Comparison of ENCODE assay signal across 12 mouse cellular contexts in genomic region chr3:146393641-146394100, GRCm38 (mm10). TPM values are rescaled to one million over a fixed set of nuclear protein-coding genes. Genes with fewer than 3 reads are reported as not detected.
DNase-seq lines count a peak whose midpoint lies in the region; ATAC-seq and TF ChIP-seq lines count a peak whose summit lies in the region.
"Had no signal": no experiment of that assay in that cellular context is flagged by ENCODE, and none has a peak within 500 bp of the region (broad histone marks: within the 10 kb centered on the region; RNA-seq: fewer than 3 reads in every experiment).

No protein-coding gene starts in this region.

- H3K4me3 ChIP-seq in embryonic facial prominence, embryonic 12.5 days, result no peak overlapping the region
- H3K4me3 ChIP-seq in embryonic facial prominence, embryonic 10.5 days, result no peak overlapping the region
- H3K4me3 ChIP-seq in heart, embryonic 16.5 days (ENCODE audit: low read length), result no peak overlapping the region
- H3K4me3 ChIP-seq in MEL (ENCODE audit: control insufficient read depth in 1 of 2, insufficient read depth in 1 of 2, low read depth in 2 of 2, low read length in 2 of 2), result peak overlapping the region; percentile 15 to 25
- H3K4me3 ChIP-seq in liver, embryonic 16.5 days (ENCODE audit: low read depth, low read length), result peak overlapping the region; percentile 22

- no peaks in the 10 kb centered on the region for H3K79me2 ChIP-seq in MEL (ENCODE audit: control insufficient read depth, insufficient read depth, low read length, poor library complexity)

- TF ChIP-seq RAD21 in MEL (IDR thresholded peaks at IDR 0.05; ENCODE audit: low read depth, low read length), result no peak

- TF ChIP-seq POLR2A in MEL (IDR thresholded peaks at IDR 0.05; ENCODE audit: control insufficient read depth in 1 of 2, insufficient read depth in 1 of 2, low read depth in 1 of 2, low read length in 2 of 2, poor library complexity in 1 of 2), result no peak

- 0 out of 4 replicates have a peak, but pooled peaks have one; percentile 6 to 14 for TF ChIP-seq EP300 in MEL (IDR thresholded peaks at IDR 0.05; ENCODE audit: low read depth in 1 of 2, low read length in 2 of 2)

- no peaks in the 10 kb centered on the region for H3K27me3 ChIP-seq in embryonic facial prominence, embryonic 12.5 days
- no peaks in the 10 kb centered on the region for H3K27me3 ChIP-seq in embryonic facial prominence, embryonic 10.5 days (replicated peaks; ENCODE audit: low read depth, poor library complexity, severe bottlenecking)
- no peaks in the 10 kb centered on the region for H3K27me3 ChIP-seq in heart, embryonic 16.5 days (ENCODE audit: control insufficient read depth, insufficient read depth, low read length)
- peaks cover 0 to 1% of the 10 kb centered on the region in 2 experiments; a peak in 2 of 4 replicates for H3K27me3 ChIP-seq in MEL (ENCODE audit: control insufficient read depth in 1 of 2, insufficient read depth in 2 of 2, low read length in 2 of 2)
- H3K27me3 ChIP-seq in liver, embryonic 16.5 days (ENCODE audit: control insufficient read depth, insufficient read depth, low read depth, low read length), result no peaks in the 10 kb centered on the region

- WGBS in embryonic facial prominence, embryonic 12.5 days, result 17% methylated on average over 7 of the region's 7 CpGs
- 40% methylated on average over 7 of the region's 7 CpGs for WGBS in embryonic facial prominence, embryonic 10.5 days
- 16% methylated on average over 7 of the region's 7 CpGs for WGBS in heart, embryonic 16.5 days
- 12% methylated on average over 7 of the region's 7 CpGs for WGBS in liver, embryonic 16.5 days (ENCODE audit: insufficient replicate concordance)

- no peak for ATAC-seq in embryonic facial prominence, embryonic 12.5 days (ENCODE audit: insufficient number of reproducible peaks, insufficient read depth, low FRiP score, low TSS enrichment)
- ATAC-seq in heart, embryonic 16.5 days (replicated peaks; ENCODE audit: extremely low read depth, insufficient read depth, low FRiP score), result no peak
- peak; percentile 88 for ATAC-seq in liver, embryonic 16.5 days (ENCODE audit: low read depth)
- ATAC-seq: hindbrain, embryonic 16.5 days had no signal

- H3K9me3 ChIP-seq in embryonic facial prominence, embryonic 12.5 days, result no peaks in the 10 kb centered on the region
- H3K9me3 ChIP-seq in embryonic facial prominence, embryonic 10.5 days, result no peaks in the 10 kb centered on the region
- no peaks in the 10 kb centered on the region for H3K9me3 ChIP-seq in heart, embryonic 16.5 days (replicated peaks; ENCODE audit: control insufficient read depth, low read length)
- H3K9me3 ChIP-seq in MEL (replicated peaks; ENCODE audit: insufficient read depth, low read length), result no peaks in the 10 kb centered on the region
- no peaks in the 10 kb centered on the region for H3K9me3 ChIP-seq in liver, embryonic 16.5 days (replicated peaks; ENCODE audit: control insufficient read depth, low read length)

- H3K27ac ChIP-seq in embryonic facial prominence, embryonic 12.5 days, result no peak overlapping the region
- no peak overlapping the region for H3K27ac ChIP-seq in embryonic facial prominence, embryonic 10.5 days (replicated peaks)
- H3K27ac ChIP-seq in heart, embryonic 16.5 days (ENCODE audit: low read length), result no peak overlapping the region
- H3K27ac ChIP-seq in MEL (ENCODE audit: control insufficient read depth, low read depth, low read length), result no peak overlapping the region
- H3K27ac ChIP-seq in liver, embryonic 16.5 days (ENCODE audit: low read length), result peak overlapping the region; percentile 87

- intact Hi-C loops in heart, postnatal 36 days (cut with DNase I), result no loop called here

- no peak overlapping the region for H3K9ac ChIP-seq in embryonic facial prominence, embryonic 12.5 days
- H3K9ac ChIP-seq in heart, embryonic 16.5 days (ENCODE audit: low read length), result no peak overlapping the region
- H3K9ac ChIP-seq in MEL (ENCODE audit: control insufficient read depth, low read depth, low read length, poor library complexity, severe bottlenecking), result peak overlapping the region; percentile 50
- H3K9ac ChIP-seq in liver, embryonic 16.5 days (ENCODE audit: low read depth, low read length), result peak overlapping the region; percentile 44; the same call in 1 of the 2 replicates

- no peak for DNase-seq in embryonic facial prominence, embryonic 10.5 days (ENCODE audit: low spot score)
- DNase-seq in heart, postnatal 36 days, result no peak
- DNase-seq in MEL (ENCODE audit: low read depth, low spot score), result peak; percentile 52
- DNase-seq in kidney, postnatal 4 days, result no peak
- DNase-seq in urinary bladder, postnatal 14 days (ENCODE audit: low spot score), result no peak
- DNase-seq: gastrocnemius, postnatal 10 days; lung, postnatal 14 days; thymus, adult 18-20 months had no signal

- TF ChIP-seq CTCF in MEL (IDR thresholded peaks at IDR 0.05 in 2 of 3, conservative IDR thresholded peaks at IDR 0.05 in 1 of 3; ENCODE audit: control insufficient read depth in 1 of 3, insufficient read depth in 1 of 3, low read depth in 2 of 3, low read length in 3 of 3, poor library complexity in 1 of 3, severe bottlenecking in 1 of 3), result no peak

- H3K4me1 ChIP-seq in embryonic facial prominence, embryonic 12.5 days, result peaks cover 6% of the 10 kb centered on the region; the same call in 1 of the 2 replicates
- peaks cover 5% of the 10 kb centered on the region for H3K4me1 ChIP-seq in embryonic facial prominence, embryonic 10.5 days
- no peaks in the 10 kb centered on the region for H3K4me1 ChIP-seq in heart, embryonic 16.5 days (ENCODE audit: control insufficient read depth, insufficient read depth, low read length)
- peaks cover 2 to 8% of the 10 kb centered on the region in 2 experiments; a peak in 3 of 4 replicates for H3K4me1 ChIP-seq in MEL (ENCODE audit: control insufficient read depth in 1 of 2, insufficient read depth in 2 of 2, low read length in 2 of 2)
- H3K4me1 ChIP-seq in liver, embryonic 16.5 days (ENCODE audit: control insufficient read depth, low read depth, low read length), result peaks cover 38% of the 10 kb centered on the region

- H3K4me2 ChIP-seq in embryonic facial prominence, embryonic 12.5 days (replicated peaks), result peak overlapping the region; percentile 26; the same call in 1 of the 2 replicates
- peak overlapping the region; percentile 19 for H3K4me2 ChIP-seq in heart, embryonic 16.5 days (ENCODE audit: low read depth, low read length)
- peak overlapping the region; percentile 65 for H3K4me2 ChIP-seq in liver, embryonic 16.5 days (ENCODE audit: low read depth, low read length)

- H3K36me3 ChIP-seq in embryonic facial prominence, embryonic 12.5 days, result no peaks in the 10 kb centered on the region
- no peaks in the 10 kb centered on the region for H3K36me3 ChIP-seq in embryonic facial prominence, embryonic 10.5 days (replicated peaks)
- no peaks in the 10 kb centered on the region for H3K36me3 ChIP-seq in heart, embryonic 16.5 days (ENCODE audit: control insufficient read depth, insufficient read depth)
- H3K36me3 ChIP-seq in MEL (ENCODE audit: control insufficient read depth in 1 of 2, insufficient read depth in 2 of 2, low read length in 2 of 2), result peaks cover 0 to 10% of the 10 kb centered on the region in 2 experiments; a peak in 2 of 4 replicates
- H3K36me3 ChIP-seq in liver, embryonic 16.5 days (ENCODE audit: control insufficient read depth, insufficient read depth), result no peaks in the 10 kb centered on the region

TF ChIP-seq in MEL, 35 proteins besides CTCF, POLR2A, EP300 and RAD21 (continues in another document):
- TF ChIP-seq NRF1 (IDR thresholded peaks at IDR 0.05; ENCODE audit: insufficient read depth, low read depth, low read length, poor library complexity, severe bottlenecking), result no peak
- TF ChIP-seq POLR2AphosphoS5 (IDR thresholded peaks at IDR 0.05; ENCODE audit: borderline replicate concordance, low read depth, low read length), result no peak
- TF ChIP-seq SIN3A (IDR thresholded peaks at IDR 0.05; ENCODE audit: low read length), result peak; percentile 51
- no peak for TF ChIP-seq MYC (IDR thresholded peaks at IDR 0.05; ENCODE audit: low read depth, low read length)
- peak; percentile 32; the same call in 1 of the 2 replicates for TF ChIP-seq TCF12 (IDR thresholded peaks at IDR 0.05; ENCODE audit: low read depth, low read length)
- no peak for TF ChIP-seq BHLHE40 (IDR thresholded peaks at IDR 0.05; ENCODE audit: borderline replicate concordance, low read depth, low read length)
- TF ChIP-seq ZMIZ1 (IDR thresholded peaks at IDR 0.05; ENCODE audit: low read depth, low read length), result no peak
- no peak for TF ChIP-seq TBP (IDR thresholded peaks at IDR 0.05; ENCODE audit: low read depth, low read length)
- no peak for TF ChIP-seq GABPA (IDR thresholded peaks at IDR 0.05; ENCODE audit: low read depth, low read length)
- TF ChIP-seq CHD2 (IDR thresholded peaks at IDR 0.05; ENCODE audit: low read length), result no peak
- TF ChIP-seq UBTF (IDR thresholded peaks at IDR 0.05; ENCODE audit: borderline replicate concordance, insufficient read depth, low read depth, low read length), result no peak
- TF ChIP-seq ZKSCAN1 (IDR thresholded peaks at IDR 0.05; ENCODE audit: low read depth, low read length), result no peak
- TF ChIP-seq KAT2A (conservative IDR thresholded peaks at IDR 0.05; ENCODE audit: low read depth, low read length), result no peak

RNA-seq across cellular contexts. Expression of gene Ssx2ip, which starts 10.8 kb away (rescaled TPM):
- polyA plus RNA-seq in embryonic facial prominence, embryonic 12.5 days (2016; fragmentation: Nextera tagmentation; extraction: Ambion mirVana), result 26.6 and 29.8 TPM in 2 replicates
- 28.0 and 30.5 TPM in 2 replicates for polyA plus RNA-seq in embryonic facial prominence, embryonic 10.5 days (2016; fragmentation: Nextera tagmentation; extraction: Ambion mirVana)
- 16.2 and 16.8 TPM in 2 replicates for polyA plus RNA-seq in heart, embryonic 16.5 days (2015; fragmentation: Nextera tagmentation; extraction: Ambion mirVana)
- 10 to 100 TPM; 12.9 to 13.1 TPM for total RNA-seq in heart, postnatal 36 days (2021)
- 52.1 and 54.8 TPM in 2 replicates for total RNA-seq in MEL (2012; rRNA removed)
- 100 to 1,000 TPM in 1 of 2 experiments, 10 to 100 TPM in 1; 70.0 to 270 TPM for polyA plus RNA-seq in MEL (2012; ENCODE audit: insufficient read depth in 1 of 2, insufficient read length in 2 of 2, low read depth in 1 of 2, low replicate concordance in 2 of 2, missing spikeins in 1 of 2)
- 60.7 and 67.5 TPM in 2 replicates for polyA plus RNA-seq in liver, embryonic 16.5 days (2015; fragmentation: Nextera tagmentation; extraction: Ambion mirVana)

RNA-seq across cellular contexts. Expression of gene Ctbs, which starts 55.9 kb away (rescaled TPM):
- 7.7 and 10.6 TPM in 2 replicates for polyA plus RNA-seq in embryonic facial prominence, embryonic 12.5 days (2016; fragmentation: Nextera tagmentation; extraction: Ambion mirVana)
- 4.4 and 5.2 TPM in 2 replicates for polyA plus RNA-seq in embryonic facial prominence, embryonic 10.5 days (2016; fragmentation: Nextera tagmentation; extraction: Ambion mirVana)
- 7.8 and 8.7 TPM in 2 replicates for polyA plus RNA-seq in heart, embryonic 16.5 days (2015; fragmentation: Nextera tagmentation; extraction: Ambion mirVana)
- 1 to 10 TPM; 3.4 TPM for total RNA-seq in heart, postnatal 36 days (2021)
- 3.2 and 3.7 TPM in 2 replicates for total RNA-seq in MEL (2012; rRNA removed)
- polyA plus RNA-seq in MEL (2012; ENCODE audit: insufficient read depth in 1 of 2, insufficient read length in 2 of 2, low read depth in 1 of 2, low replicate concordance in 2 of 2, missing spikeins in 1 of 2), result 1 to 10 TPM in 1 of 2 experiments, not detected in 1; 5.1 TPM
- 6.2 and 7.2 TPM in 2 replicates for polyA plus RNA-seq in liver, embryonic 16.5 days (2015; fragmentation: Nextera tagmentation; extraction: Ambion mirVana)

Comparison
In these comparisons a context has a peak if more than half of its experiments do, and no peak if none do; other contexts are left out.
1. H3K4me3 ChIP-seq: peak in MEL (2 of 2) and liver, embryonic 16.5 days (single experiment); none in embryonic facial prominence, embryonic 12.5 days (single experiment), embryonic facial prominence, embryonic 10.5 days (single experiment) and heart, embryonic 16.5 days (single experiment).
2. H3K9ac ChIP-seq: peak in MEL (single experiment) and liver, embryonic 16.5 days (single experiment); none in embryonic facial prominence, embryonic 12.5 days (single experiment) and heart, embryonic 16.5 days (single experiment).
3. Peak in every context shown above with its lines, with median percentiles within 50 percentile points of each other: H3K4me2 ChIP-seq.